Mouse (Mus musculus) liver, adult 2 months (tissue): ENCODE measurements at regions not wholly inside any gene's neighbourhood (a gene's known extent, or its start where the extent isn't known, plus 50 kb on each side); places are given as distances from the start of the nearest gene placed in this dataset.

Experiments used
- CTCF ChIP-seq: fragments of 200-500 bp; IDR thresholded peaks from 2 replicates; pipeline ENCODE4 v1.5.1; 2011; ENCODE audit warnings: low read depth, low read length, control low read depth
- POLR2A ChIP-seq: fragments of 200-500 bp; IDR thresholded peaks from 2 replicates; pipeline ENCODE4 v1.6.1; 2011; ENCODE audit warnings: low read length, control low read depth; ENCODE audit not compliant: insufficient read depth; ENCODE audit errors: extremely low read depth

- TF ChIP-seq CTCF (no peak), POLR2A (no peak)
These were observed 150.4 kb downstream of the Cpe start for GRCm38 (mm10) chr8:64542501-64542900.
